8 mouse cellular contexts compared by ENCODE assay signal in genomic region chr9:21950322-21950721, GRCm38 (mm10). TPM values are rescaled to one million over a fixed set of nuclear protein-coding genes. Genes with fewer than 3 reads are reported as not detected.
DNase-seq lines count a peak whose midpoint lies in the region.

No protein-coding gene starts in this region.

- intact Hi-C loops in gastrocnemius, postnatal 14 days (cut with DNase I; ENCODE audit: low total_unique reads) = no loop called here

- DNase-seq in adrenal gland, adult (ENCODE audit: inconsistent age in 2 of 2, low spot score in 1 of 2) = peak; percentile 56 to 90
- DNase-seq in adrenal gland, adult 8-10 months = no peak
- peak; percentile 40 for DNase-seq in right cerebral cortex, postnatal 14 days
- no peak for DNase-seq in right cerebral cortex, postnatal 25 days
- DNase-seq in gastrocnemius, postnatal 14 days = peak; percentile 62
- peak; percentile 49 for DNase-seq in lung, postnatal 25 days (ENCODE audit: low spot score)
- DNase-seq in testis, postnatal 10 days (ENCODE audit: low spot score) = peak; percentile 90
- no peak for DNase-seq in frontal cortex, postnatal 14 days (ENCODE audit: low spot score in 2 of 2)

RNA-seq across cellular contexts. Expression of gene Swsap1, which starts 5.2 kb away (rescaled TPM):
- total RNA-seq in adrenal gland, adult 8-10 months (2022) = 10 to 100 TPM; 17.5 to 22.5 (median 20.0) TPM
- total RNA-seq in gastrocnemius, postnatal 14 days (2021) = 1 to 10 TPM; 2.7 to 3.6 TPM

RNA-seq across cellular contexts. Expression of gene Epor, which starts 13.0 kb away (rescaled TPM):
- total RNA-seq in adrenal gland, adult 8-10 months (2022) = 1 to 10 TPM; 1.2 to 4.7 (median 2.0) TPM
- total RNA-seq in gastrocnemius, postnatal 14 days (2021) = 1 to 10 TPM; 1.3 to 2.2 TPM

RNA-seq across cellular contexts. Expression of gene Plppr2, which starts 13.5 kb away (rescaled TPM):
- total RNA-seq in adrenal gland, adult 8-10 months (2022) = 10 to 100 TPM; 19.6 to 44.0 (median 32.1) TPM
- total RNA-seq in gastrocnemius, postnatal 14 days (2021) = 1 to 10 TPM; 1.4 TPM

RNA-seq across cellular contexts. Expression of gene Tmem205, which starts 23.0 kb away (rescaled TPM):
- total RNA-seq in adrenal gland, adult 8-10 months (2022) = 100 to 1,000 TPM; 375 to 588 (median 495) TPM
- total RNA-seq in gastrocnemius, postnatal 14 days (2021) = 10 to 100 TPM; 13.7 to 14.2 TPM

RNA-seq across cellular contexts. Expression of gene Ccdc159, which starts 23.1 kb away (rescaled TPM):
- total RNA-seq in adrenal gland, adult 8-10 months (2022) = 10 to 100 TPM in 3 of 4 experiments, 1 to 10 TPM in 1; 8.6 to 27.3 (median 17.7) TPM
- total RNA-seq in gastrocnemius, postnatal 14 days (2021) = under 1 TPM; 0.33 TPM

Comparison
In these comparisons a context has a peak if more than half of its experiments do, and no peak if none do; other contexts are left out.
1. DNase-seq: peak in adrenal gland, adult (2 of 2), right cerebral cortex, postnatal 14 days (single experiment), gastrocnemius, postnatal 14 days (single experiment), lung, postnatal 25 days (single experiment) and testis, postnatal 10 days (single experiment); none in adrenal gland, adult 8-10 months (single experiment), right cerebral cortex, postnatal 25 days (single experiment) and frontal cortex, postnatal 14 days (0 of 2).
2. RNA of gene Plppr2, which starts 13.5 kb away (total RNA-seq): 19.6 to 44.0 TPM in adrenal gland, adult 8-10 months; 1.4 TPM in gastrocnemius, postnatal 14 days; every median in the first group is over 4 times any median in the second.